Mouse (Mus musculus) v-Abl transformed pro-B cells (cell line): ENCODE measurements around the gene Grm4.

Source experiments
- in situ Hi-C, 2 experiments: fragments of 400-800 bp; cut with MboI; formaldehyde crosslinking; loops; one replicate each; pipeline ENCODE4 v1.15.1; 2025; ENCODE audit not compliant: unreplicated experiment in 2 of 2

Grm4 gene

GRCm38 (mm10) chr17:27377151-27377550, 144.1 kb downstream of the Grm4 start:
- in situ Hi-C loops: no loop called here

- in situ Hi-C loops: no loop called here
Observed at GRCm38 (mm10) chr17:27375551-27375950, 145.7 kb downstream of the Grm4 start.
